Mouse (Mus musculus): Measurements from ENCODE around the gene Sco2. TPM values are rescaled to one million over a fixed set of nuclear protein-coding genes. Genes with fewer than 3 reads are reported as not detected.

The Sco2 gene
- polyA plus RNA-seq, 1 experiment from 2014 or later = 20.5 TPM

- Histone ChIP-seq H3K4me3 (replicated peaks; ENCODE audit: low read length) (no peak overlapping the region), H3K4me2 (replicated peaks) (no peak overlapping the region), H3K9me3 (ENCODE audit: control insufficient read depth, low read length) (no peaks in the 10 kb centered on the region), H3K4me1 (replicated peaks; ENCODE audit: control insufficient read depth, insufficient read depth, low read length) (no peaks in the 10 kb centered on the region), H3K27ac (no peak overlapping the region), H3K9ac (no peak overlapping the region), H3K27me3 (ENCODE audit: control insufficient read depth, insufficient read depth, low read length) (no peaks in the 10 kb centered on the region; the same call in 1 of the 2 replicates), H3K36me3 (replicated peaks; ENCODE audit: control insufficient read depth, insufficient read depth) (no peaks in the 10 kb centered on the region)
- ATAC-seq (ENCODE audit: low FRiP score) = no peak
- DNase-seq (ENCODE audit: low spot score) = no peak
- WGBS = 91% methylated on average over 4 of the region's 4 CpGs
Observed at GRCm38 (mm10) chr15:89396883-89397282, 23.2 kb upstream of the Sco2 start.

- Histone ChIP-seq H3K4me1 (replicated peaks; ENCODE audit: control insufficient read depth, insufficient read depth, low read length) (no peaks in the 10 kb centered on the region), H3K9me3 (ENCODE audit: control insufficient read depth, low read length) (no peaks in the 10 kb centered on the region), H3K36me3 (replicated peaks; ENCODE audit: control insufficient read depth, insufficient read depth) (no peaks in the 10 kb centered on the region), H3K27ac (no peak overlapping the region), H3K4me2 (replicated peaks) (no peak overlapping the region), H3K27me3 (ENCODE audit: control insufficient read depth, insufficient read depth, low read length) (no peaks in the 10 kb centered on the region), H3K4me3 (replicated peaks; ENCODE audit: low read length) (no peak overlapping the region), H3K9ac (no peak overlapping the region)
- 89% methylated on average over 10 of the region's 10 CpGs for WGBS
- DNase-seq (ENCODE audit: low spot score) = no peak
- no peak for ATAC-seq (ENCODE audit: low FRiP score)
Observed at GRCm38 (mm10) chr15:89390081-89390480, 16.4 kb upstream of the Sco2 start.

- Histone ChIP-seq H3K4me3 (replicated peaks; ENCODE audit: low read length) (no peak overlapping the region), H3K9me3 (ENCODE audit: control insufficient read depth, low read length) (no peaks in the 10 kb centered on the region), H3K27me3 (ENCODE audit: control insufficient read depth, insufficient read depth, low read length) (no peaks in the 10 kb centered on the region), H3K4me1 (replicated peaks; ENCODE audit: control insufficient read depth, insufficient read depth, low read length) (no peaks in the 10 kb centered on the region), H3K27ac (no peak overlapping the region), H3K9ac (no peak overlapping the region), H3K36me3 (replicated peaks; ENCODE audit: control insufficient read depth, insufficient read depth) (no peaks in the 10 kb centered on the region), H3K4me2 (replicated peaks) (no peak overlapping the region)
- WGBS = 52% methylated on average over 12 of the region's 12 CpGs
- DNase-seq (ENCODE audit: low spot score) (no peak), ATAC-seq (ENCODE audit: low FRiP score) (no peak)
Observed at GRCm38 (mm10) chr15:89387127-89387526, 13.5 kb upstream of the Sco2 start.

- Histone ChIP-seq H3K36me3 (replicated peaks; ENCODE audit: control insufficient read depth, insufficient read depth) (no peaks in the 10 kb centered on the region), H3K9ac (no peak within 1 kb of the TSS), H3K4me1 (replicated peaks; ENCODE audit: control insufficient read depth, insufficient read depth, low read length) (no peaks in the 10 kb centered on the region), H3K9me3 (ENCODE audit: control insufficient read depth, low read length) (no peaks in the 10 kb centered on the region), H3K4me3 (replicated peaks; ENCODE audit: low read length) (no peak within 1 kb of the TSS), H3K4me2 (replicated peaks) (no peak within 1 kb of the TSS), H3K27ac (no peak within 1 kb of the TSS), H3K27me3 (ENCODE audit: control insufficient read depth, insufficient read depth, low read length) (peaks cover 16% of the 10 kb centered on the region)
- DNase-seq (ENCODE audit: low spot score) (no peak), ATAC-seq (ENCODE audit: low FRiP score) (no peak)
- 91% methylated on average over 7 of the region's 7 CpGs for WGBS
Observed at GRCm38 (mm10) chr15:89384617-89385016, 11.0 kb upstream of the Sco2 start, which contains the start of gene Klhdc7b. TSS of gene Klhdc7b (plus strand) at chr15:89384917.

GRCm38 (mm10) chr15:89379429-89379828, 5.8 kb upstream of the Sco2 start:
- H3K27ac ChIP-seq = no peak overlapping the region
- peaks cover 7% of the 10 kb centered on the region for H3K4me1 ChIP-seq (replicated peaks; ENCODE audit: control insufficient read depth, insufficient read depth, low read length)
- 15% methylated on average over 10 of the region's 10 CpGs for WGBS
- ATAC-seq (ENCODE audit: low FRiP score) (no peak), DNase-seq (ENCODE audit: low spot score) (no peak)
- peak overlapping the region; percentile 21 for H3K4me3 ChIP-seq (replicated peaks; ENCODE audit: low read length)
- no peak overlapping the region; the same call in 1 of the 2 replicates for H3K9ac ChIP-seq
- peak overlapping the region; percentile 48 for H3K4me2 ChIP-seq (replicated peaks)
- H3K36me3 ChIP-seq (replicated peaks; ENCODE audit: control insufficient read depth, insufficient read depth) = no peaks in the 10 kb centered on the region
- H3K9me3 ChIP-seq (ENCODE audit: control insufficient read depth, low read length) = no peaks in the 10 kb centered on the region
- peaks cover 55% of the 10 kb centered on the region for H3K27me3 ChIP-seq (ENCODE audit: control insufficient read depth, insufficient read depth, low read length)

- Histone ChIP-seq H3K36me3 (replicated peaks; ENCODE audit: control insufficient read depth, insufficient read depth) (no peaks in the 10 kb centered on the region), H3K27ac (no peak within 1 kb of the TSS), H3K9me3 (ENCODE audit: control insufficient read depth, low read length) (no peaks in the 10 kb centered on the region), H3K27me3 (ENCODE audit: control insufficient read depth, insufficient read depth, low read length) (peaks cover 55% of the 10 kb centered on the region), H3K9ac (peak within 1 kb of the TSS; percentile 49; the same call in 1 of the 2 replicates), H3K4me2 (replicated peaks) (peak within 1 kb of the TSS; percentile 48), H3K4me3 (replicated peaks; ENCODE audit: low read length) (peak within 1 kb of the TSS; percentile 21), H3K4me1 (replicated peaks; ENCODE audit: control insufficient read depth, insufficient read depth, low read length) (peaks cover 11% of the 10 kb centered on the region)
- ATAC-seq (ENCODE audit: low FRiP score) (no peak), DNase-seq (ENCODE audit: low spot score) (peak; percentile 43)
- WGBS = under 1% methylated on average over 33 of the region's 33 CpGs
Observed at GRCm38 (mm10) chr15:89378831-89379401, 5.3 kb upstream of the Sco2 start, which contains the start of gene Odf3b. TSS of gene Odf3b (minus strand) at chr15:89379282.

- peaks cover 55% of the 10 kb centered on the region for H3K27me3 ChIP-seq (ENCODE audit: control insufficient read depth, insufficient read depth, low read length)
Observed at GRCm38 (mm10) chr15:89377938-89378828, 4.5 kb upstream of the Sco2 start.

GRCm38 (mm10) chr15:89377362-89377761, 3.7 kb upstream of the Sco2 start:
- no peaks in the 10 kb centered on the region for H3K36me3 ChIP-seq (replicated peaks; ENCODE audit: control insufficient read depth, insufficient read depth)
- H3K9me3 ChIP-seq (ENCODE audit: control insufficient read depth, low read length) = no peaks in the 10 kb centered on the region
- no peak for ATAC-seq (ENCODE audit: low FRiP score)
- 9% methylated on average over 18 of the region's 18 CpGs for WGBS
- H3K4me2 ChIP-seq (replicated peaks) = no peak overlapping the region
- H3K9ac ChIP-seq = no peak overlapping the region
- H3K4me1 ChIP-seq (replicated peaks; ENCODE audit: control insufficient read depth, insufficient read depth, low read length) = peaks cover 20% of the 10 kb centered on the region
- peaks cover 55% of the 10 kb centered on the region for H3K27me3 ChIP-seq (ENCODE audit: control insufficient read depth, insufficient read depth, low read length)
- no peak overlapping the region for H3K27ac ChIP-seq
- no peak overlapping the region for H3K4me3 ChIP-seq (replicated peaks; ENCODE audit: low read length)
- DNase-seq (ENCODE audit: low spot score) = no peak

More at GRCm38 (mm10) chr15:89377938-89378828, 4.5 kb upstream of the Sco2 start:
- Histone ChIP-seq H3K4me3 (replicated peaks; ENCODE audit: low read length) (peak overlapping the region; percentile 21), H3K4me2 (replicated peaks) (peak overlapping the region; percentile 48), H3K9ac (peak overlapping the region; percentile 49; the same call in 1 of the 2 replicates), H3K27ac (no peak overlapping the region), H3K4me1 (replicated peaks; ENCODE audit: control insufficient read depth, insufficient read depth, low read length) (peaks cover 13% of the 10 kb centered on the region), H3K9me3 (ENCODE audit: control insufficient read depth, low read length) (no peaks in the 10 kb centered on the region), H3K36me3 (replicated peaks; ENCODE audit: control insufficient read depth, insufficient read depth) (no peaks in the 10 kb centered on the region)
- 13% methylated on average over 46 of the region's 46 CpGs for WGBS
- no peak for ATAC-seq (ENCODE audit: low FRiP score)
- no peak for DNase-seq (ENCODE audit: low spot score)

- 24% methylated on average over 16 of the region's 16 CpGs for WGBS
- no peaks in the 10 kb centered on the region for H3K9me3 ChIP-seq (ENCODE audit: control insufficient read depth, low read length)
- H3K4me1 ChIP-seq (replicated peaks; ENCODE audit: control insufficient read depth, insufficient read depth, low read length) = peaks cover 20% of the 10 kb centered on the region
- peaks cover 4% of the 10 kb centered on the region for H3K36me3 ChIP-seq (replicated peaks; ENCODE audit: control insufficient read depth, insufficient read depth)
- DNase-seq (ENCODE audit: low spot score) = no peak
- H3K9ac ChIP-seq = no peak within 1 kb of the TSS
- no peak for ATAC-seq (ENCODE audit: low FRiP score)
- H3K4me3 ChIP-seq (replicated peaks; ENCODE audit: low read length) = no peak within 1 kb of the TSS
- no peak within 1 kb of the TSS for H3K4me2 ChIP-seq (replicated peaks)
- peaks cover 55% of the 10 kb centered on the region for H3K27me3 ChIP-seq (ENCODE audit: control insufficient read depth, insufficient read depth, low read length)
- no peak within 1 kb of the TSS for H3K27ac ChIP-seq
Observed at GRCm38 (mm10) chr15:89376957-89377356, 3.3 kb upstream of the Sco2 start, which contains the start of gene Tymp. TSS of gene Tymp (minus strand) at chr15:89377039.
